Mouse (Mus musculus) lung, embryonic 15.5 days (tissue): ENCODE measurements around the gene Vps35l. TPM values are rescaled to one million over a fixed set of nuclear protein-coding genes. Genes with fewer than 3 reads are reported as not detected.

ENCODE experiments used
- ATAC-seq: fragments of 200-750 bp; cut with Nextera tagmentation; 2 replicates; pipeline ENCODE4 v1.8.0; 2017; ENCODE audit warnings: moderate number of reproducible peaks, borderline replicate concordance; ENCODE audit not compliant: low FRiP score, low TSS enrichment; ENCODE audit errors: extremely low read depth
- H3K27ac ChIP-seq: fragments of 300-500 bp; sonication (generic); 2 replicates; pipeline ENCODE4 v1.5.1; 2015; ENCODE audit warnings: moderate library complexity, mild to moderate bottlenecking, inconsistent platforms
- H3K27me3 ChIP-seq: fragments of 300-500 bp; sonication (generic); 2 replicates; pipeline ENCODE4 v1.6.1; 2015; ENCODE audit warnings: inconsistent platforms
- H3K36me3 ChIP-seq: fragments of 300-500 bp; sonication (generic); 2 replicates; pipeline ENCODE4 v1.6.1; 2015; ENCODE audit warnings: inconsistent platforms
- H3K4me1 ChIP-seq: fragments of 300-500 bp; sonication (generic); 2 replicates; pipeline ENCODE4 v1.6.1; 2015; ENCODE audit warnings: inconsistent platforms
- H3K4me2 ChIP-seq: fragments of 300-500 bp; sonication (generic); 2 replicates; pipeline ENCODE4 v1.6.1; 2015; ENCODE audit warnings: inconsistent platforms, mild to moderate bottlenecking, moderate library complexity
- H3K4me3 ChIP-seq: fragments of 300-500 bp; sonication (generic); 2 replicates; pipeline ENCODE4 v1.5.1; 2015; ENCODE audit warnings: mild to moderate bottlenecking, inconsistent platforms
- H3K9ac ChIP-seq: fragments of 300-500 bp; sonication (generic); 2 replicates; pipeline ENCODE4 v1.6.1; 2015; ENCODE audit warnings: inconsistent platforms
- H3K9me3 ChIP-seq: fragments of 300-500 bp; sonication (generic); 2 replicates; pipeline ENCODE4 v1.6.1; 2016; ENCODE audit warnings: inconsistent platforms
- WGBS: fragments of 180-500 bp; shearing (Covaris S2); methylation state at CpG from one replicate; pipeline ENCODE4 v1.1.7; 2015; 5-methylcytosine and 5-hydroxymethylcytosine counted together
- polyA plus RNA-seq: library from polyadenylated mRNA; unstranded; fragments of >200 nt; fragmentation: Nextera tagmentation; extraction: Ambion mirVana; gene quantifications from 2 replicates; pipeline ENCODE4 v1.2.1, GENCODE M21; 2015

Gene Vps35l
- polyA plus RNA-seq, 1 experiment from 2014 or later = 63.6 TPM

DNA sequence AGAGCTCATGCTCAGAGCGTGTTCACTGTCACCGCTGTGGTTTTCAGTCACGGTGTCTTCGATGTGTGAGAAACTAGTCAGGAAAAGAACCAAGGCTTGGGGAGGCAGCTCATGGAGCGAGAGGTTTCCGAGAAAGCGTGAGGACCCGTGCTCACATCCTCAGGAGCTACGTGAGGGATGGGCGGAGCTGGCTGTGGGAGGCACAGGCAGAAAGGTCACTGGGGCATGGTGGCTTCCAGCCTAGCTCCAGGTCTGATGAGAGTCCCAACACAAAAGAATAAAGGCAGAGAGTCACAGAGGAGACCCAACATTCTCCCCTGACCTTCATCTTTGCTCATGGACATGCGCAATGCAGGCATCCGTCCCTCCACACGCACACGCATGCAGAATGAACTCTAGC, 24.7 kb downstream of the Vps35l start:
- H3K27ac ChIP-seq = no peak overlapping the region
- WGBS = 81% methylated on average over 14 of the region's 14 CpGs
- no peaks in the 10 kb centered on the region for H3K27me3 ChIP-seq
- H3K4me2 ChIP-seq = no peak overlapping the region
- H3K36me3 ChIP-seq = peaks cover 23% of the 10 kb centered on the region; the same call in 1 of the 2 replicates
- no peak for ATAC-seq
- no peaks in the 10 kb centered on the region for H3K9me3 ChIP-seq
- no peak overlapping the region for H3K4me3 ChIP-seq
- H3K4me1 ChIP-seq = 0 out of 2 replicates have a peak, but pooled peaks cover 3% of the 10 kb centered on the region
- H3K9ac ChIP-seq = no peak overlapping the region

DNA sequence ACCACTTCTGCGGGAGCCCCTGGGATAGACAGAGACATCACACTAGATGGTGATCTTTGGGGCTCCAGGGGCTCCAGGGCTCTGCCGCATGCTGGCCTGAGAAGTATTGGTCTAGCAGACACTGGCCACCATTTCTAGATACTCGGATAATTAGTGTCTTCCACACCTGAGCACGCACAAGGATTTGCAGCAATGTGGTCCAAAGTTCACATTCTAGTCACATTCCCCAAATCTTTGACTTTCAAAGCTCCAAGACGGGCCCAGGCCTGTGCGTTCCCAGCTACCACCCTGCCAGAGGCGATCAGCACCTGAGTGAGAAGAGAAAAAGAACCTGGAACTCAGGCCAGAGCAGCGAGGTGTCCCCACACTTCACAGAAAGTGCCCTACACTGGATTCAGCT, 25.6 kb downstream of the Vps35l start:
- H3K4me1 ChIP-seq = 0 out of 2 replicates have a peak, but pooled peaks cover 3% of the 10 kb centered on the region
- ATAC-seq = no peak
- 70% methylated on average over 8 of the region's 8 CpGs for WGBS
- no peak overlapping the region for H3K27ac ChIP-seq
- no peak overlapping the region for H3K4me2 ChIP-seq
- H3K9me3 ChIP-seq = no peaks in the 10 kb centered on the region
- no peaks in the 10 kb centered on the region for H3K27me3 ChIP-seq
- H3K4me3 ChIP-seq = no peak overlapping the region
- no peak overlapping the region for H3K9ac ChIP-seq
- H3K36me3 ChIP-seq = peaks cover 22% of the 10 kb centered on the region; the same call in 1 of the 2 replicates

DNA sequence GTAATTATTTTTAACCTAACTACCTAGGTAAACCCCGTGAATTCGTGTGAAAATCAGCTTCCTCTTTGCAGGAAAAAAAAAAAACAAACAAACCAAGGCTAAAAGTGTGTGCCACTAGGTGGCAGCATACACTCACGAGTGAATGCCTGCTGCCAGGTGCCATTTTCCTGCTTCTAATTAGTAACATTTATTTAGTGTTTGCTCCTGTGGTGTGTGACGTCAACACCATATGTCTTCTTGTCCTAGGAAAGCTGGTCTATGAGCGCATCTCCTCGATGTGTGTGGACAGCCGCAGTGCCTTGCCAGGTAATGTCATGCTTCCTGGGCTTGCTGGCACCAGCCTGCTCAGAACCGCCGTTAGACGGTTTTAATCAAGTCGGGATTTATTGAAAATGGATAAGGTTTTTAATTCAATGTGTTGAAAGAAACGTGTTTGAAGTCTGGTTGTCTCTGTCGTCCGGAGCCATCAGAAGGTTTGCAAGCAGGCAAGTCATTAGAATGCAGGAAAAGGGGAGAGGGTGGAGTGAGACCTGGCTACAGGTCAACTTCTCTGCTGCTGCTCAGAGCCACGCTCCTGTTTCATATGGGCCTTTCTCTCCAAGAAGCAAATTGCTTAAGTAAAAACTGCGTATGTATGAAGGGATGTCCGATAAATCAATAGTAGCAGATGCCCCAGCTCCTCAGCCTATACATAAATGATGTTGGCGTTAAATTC, 26.2 kb downstream of the Vps35l start:
- peaks cover 15% of the 10 kb centered on the region; the same call in 1 of the 2 replicates for H3K36me3 ChIP-seq
- H3K9me3 ChIP-seq = no peaks in the 10 kb centered on the region
- 55% methylated on average over 18 of the region's 18 CpGs for WGBS
- H3K4me3 ChIP-seq = no peak overlapping the region
- no peak overlapping the region for H3K9ac ChIP-seq
- no peak overlapping the region for H3K27ac ChIP-seq
- H3K4me2 ChIP-seq = no peak overlapping the region
- no peaks in the 10 kb centered on the region for H3K27me3 ChIP-seq
- 0 out of 2 replicates have a peak, but pooled peaks cover 3% of the 10 kb centered on the region for H3K4me1 ChIP-seq
- ATAC-seq = no peak

DNA sequence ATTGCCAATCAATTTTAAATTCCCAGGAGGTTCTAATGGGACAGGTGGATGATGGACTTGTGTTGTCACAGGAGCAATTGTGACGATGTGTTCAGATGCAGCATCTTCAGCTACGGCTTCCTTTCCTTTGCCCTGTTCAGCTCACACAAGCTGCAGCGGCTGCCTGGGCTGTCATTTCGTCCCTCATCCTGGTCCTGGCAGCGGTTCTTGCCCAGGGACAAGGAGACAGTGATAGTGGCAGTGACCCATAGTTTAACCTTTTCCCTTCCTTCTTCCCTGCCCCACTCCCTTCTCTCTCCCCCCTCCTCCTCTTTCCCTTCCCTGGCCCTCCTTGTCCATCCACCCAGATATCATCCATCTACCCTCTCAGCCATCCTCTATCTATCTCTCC, 26.8 kb downstream of the Vps35l start:
- Histone ChIP-seq H3K36me3 (peaks cover 10% of the 10 kb centered on the region; the same call in 1 of the 2 replicates), H3K4me3 (no peak overlapping the region), H3K9me3 (no peaks in the 10 kb centered on the region), H3K27me3 (no peaks in the 10 kb centered on the region), H3K27ac (no peak overlapping the region), H3K4me1 (0 out of 2 replicates have a peak, but pooled peaks cover 3% of the 10 kb centered on the region), H3K9ac (no peak overlapping the region), H3K4me2 (no peak overlapping the region)
- no peak for ATAC-seq
- WGBS = 74% methylated on average over 5 of the region's 5 CpGs

DNA sequence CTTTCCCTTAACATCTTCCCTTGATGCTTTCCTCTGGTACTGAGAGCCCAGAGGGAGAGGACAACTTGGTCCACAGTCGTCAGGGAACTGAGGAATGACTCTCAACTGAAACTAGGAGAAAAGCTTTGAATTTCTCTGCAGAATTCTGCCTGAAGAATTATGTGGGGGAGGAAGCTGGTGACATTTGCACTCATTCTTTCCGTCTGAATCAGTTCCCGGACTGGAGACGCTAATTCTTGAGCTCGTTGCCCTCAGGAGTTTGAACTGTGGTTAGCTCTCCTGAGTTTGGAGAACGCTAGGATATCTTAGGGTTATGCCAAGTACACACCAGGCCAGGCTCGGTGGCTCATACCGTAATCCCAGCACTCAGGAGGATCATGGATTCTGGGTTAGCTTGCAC, 29.2 kb downstream of the Vps35l start:
- Histone ChIP-seq H3K27ac (no peak overlapping the region), H3K9me3 (no peaks in the 10 kb centered on the region), H3K36me3 (no peaks in the 10 kb centered on the region), H3K9ac (no peak overlapping the region), H3K4me3 (no peak overlapping the region), H3K27me3 (no peaks in the 10 kb centered on the region), H3K4me2 (no peak overlapping the region), H3K4me1 (0 out of 2 replicates have a peak, but pooled peaks cover 3% of the 10 kb centered on the region)
- 28% methylated on average over 8 of the region's 8 CpGs for WGBS
- no peak for ATAC-seq

DNA sequence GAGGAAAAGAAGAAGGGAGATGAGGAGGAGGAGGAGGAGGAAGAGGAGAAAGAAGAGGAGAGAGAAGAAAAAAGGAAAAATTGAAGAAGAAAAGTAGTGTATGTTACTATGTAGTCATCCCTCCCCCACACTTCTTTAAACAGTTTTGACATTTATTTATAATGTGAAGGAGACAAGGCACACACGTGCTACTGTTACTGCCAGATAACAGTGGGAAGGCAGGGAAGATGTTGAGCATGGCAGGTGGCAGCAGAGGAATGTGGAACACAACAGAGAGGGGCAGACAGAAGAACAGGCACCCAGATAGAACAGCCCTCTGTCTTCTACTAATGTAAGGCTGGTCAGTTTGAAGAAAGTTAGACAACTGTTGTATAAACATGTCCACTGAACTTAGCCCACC, 29.6 kb downstream of the Vps35l start:
- no peak overlapping the region for H3K4me3 ChIP-seq
- WGBS = 39% methylated on average over 1 of the region's 1 CpGs
- no peaks in the 10 kb centered on the region for H3K9me3 ChIP-seq
- H3K4me1 ChIP-seq = 0 out of 2 replicates have a peak, but pooled peaks cover 3% of the 10 kb centered on the region
- H3K27me3 ChIP-seq = no peaks in the 10 kb centered on the region
- no peak overlapping the region for H3K4me2 ChIP-seq
- H3K27ac ChIP-seq = no peak overlapping the region
- no peaks in the 10 kb centered on the region for H3K36me3 ChIP-seq
- ATAC-seq = no peak
- H3K9ac ChIP-seq = no peak overlapping the region

DNA sequence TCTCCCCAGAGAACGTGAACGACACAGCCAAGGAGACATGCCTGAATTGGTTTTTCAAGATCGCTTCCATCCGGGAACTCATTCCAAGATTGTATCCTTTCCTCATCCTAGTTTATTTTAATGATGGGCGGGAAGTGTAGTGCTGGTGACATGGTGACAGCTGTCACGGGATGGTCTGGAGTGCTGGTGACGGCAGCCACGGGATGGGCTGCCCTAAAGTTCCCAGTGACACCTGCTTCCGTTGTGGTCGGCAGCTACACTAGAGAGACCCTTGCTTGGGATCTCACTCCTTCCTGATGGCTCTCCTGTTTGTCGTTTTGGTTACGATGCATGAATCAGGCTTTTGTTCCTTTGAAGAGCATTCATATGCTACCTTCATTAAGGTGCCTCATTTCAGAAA, 33.0 kb downstream of the Vps35l start:
- no peaks in the 10 kb centered on the region for H3K36me3 ChIP-seq
- H3K9ac ChIP-seq = no peak overlapping the region
- H3K27ac ChIP-seq = no peak overlapping the region
- WGBS = 51% methylated on average over 12 of the region's 12 CpGs
- ATAC-seq = no peak
- H3K27me3 ChIP-seq = no peaks in the 10 kb centered on the region
- H3K9me3 ChIP-seq = no peaks in the 10 kb centered on the region
- H3K4me2 ChIP-seq = no peak overlapping the region
- no peak overlapping the region for H3K4me3 ChIP-seq
- H3K4me1 ChIP-seq = peaks cover 10% of the 10 kb centered on the region

DNA sequence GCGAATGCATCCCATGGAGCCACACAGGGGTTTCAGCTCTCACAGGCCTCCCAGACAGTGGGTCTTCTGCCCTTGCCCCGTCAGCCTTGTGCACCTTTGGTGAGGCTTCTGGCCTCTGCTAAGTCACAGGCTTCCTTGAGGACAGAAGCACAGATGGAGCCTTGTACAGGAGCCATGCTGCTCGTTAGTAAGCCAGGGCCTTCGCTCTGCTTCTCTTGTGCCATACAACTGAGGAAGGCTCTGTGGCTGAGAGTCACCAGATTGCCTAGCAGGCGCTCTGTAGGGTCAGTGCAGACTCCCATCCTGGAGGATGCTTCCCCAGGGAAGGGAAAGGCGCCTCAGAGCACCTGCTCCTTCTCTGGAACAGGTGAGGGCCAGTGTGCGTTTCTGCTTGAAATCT, 36.0 kb downstream of the Vps35l start:
- WGBS = 79% methylated on average over 7 of the region's 7 CpGs
- no peaks in the 10 kb centered on the region for H3K36me3 ChIP-seq
- H3K4me3 ChIP-seq = no peak overlapping the region
- no peak overlapping the region for H3K27ac ChIP-seq
- H3K9me3 ChIP-seq = no peaks in the 10 kb centered on the region
- no peak overlapping the region for H3K9ac ChIP-seq
- H3K4me2 ChIP-seq = no peak overlapping the region
- no peak for ATAC-seq
- H3K4me1 ChIP-seq = peaks cover 7% of the 10 kb centered on the region
- H3K27me3 ChIP-seq = no peaks in the 10 kb centered on the region

DNA sequence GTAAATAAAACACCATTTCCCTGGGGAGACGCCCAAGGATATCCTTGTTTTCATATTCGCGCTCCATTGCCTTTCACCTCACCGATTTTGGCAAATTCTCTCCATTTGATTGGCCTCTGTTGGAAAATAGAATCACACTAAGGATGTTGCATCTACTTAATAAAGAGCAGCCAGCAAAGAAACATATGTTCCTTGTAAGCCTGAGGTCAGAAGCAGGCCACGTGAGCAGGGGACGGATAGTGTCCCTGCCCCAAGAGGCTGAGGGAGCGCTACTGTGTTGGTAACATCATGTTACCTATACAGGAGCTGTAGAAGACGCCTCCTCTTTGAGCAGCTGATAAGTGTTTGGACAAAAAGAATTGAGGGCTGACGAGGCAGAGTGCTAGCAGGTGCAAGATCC, 36.5 kb downstream of the Vps35l start:
- no peak overlapping the region for H3K4me2 ChIP-seq
- no peaks in the 10 kb centered on the region for H3K9me3 ChIP-seq
- ATAC-seq = no peak
- no peak overlapping the region for H3K9ac ChIP-seq
- no peak overlapping the region for H3K27ac ChIP-seq
- peaks cover 7% of the 10 kb centered on the region for H3K4me1 ChIP-seq
- no peak overlapping the region for H3K4me3 ChIP-seq
- 66% methylated on average over 9 of the region's 9 CpGs for WGBS
- H3K27me3 ChIP-seq = no peaks in the 10 kb centered on the region
- no peaks in the 10 kb centered on the region for H3K36me3 ChIP-seq

DNA sequence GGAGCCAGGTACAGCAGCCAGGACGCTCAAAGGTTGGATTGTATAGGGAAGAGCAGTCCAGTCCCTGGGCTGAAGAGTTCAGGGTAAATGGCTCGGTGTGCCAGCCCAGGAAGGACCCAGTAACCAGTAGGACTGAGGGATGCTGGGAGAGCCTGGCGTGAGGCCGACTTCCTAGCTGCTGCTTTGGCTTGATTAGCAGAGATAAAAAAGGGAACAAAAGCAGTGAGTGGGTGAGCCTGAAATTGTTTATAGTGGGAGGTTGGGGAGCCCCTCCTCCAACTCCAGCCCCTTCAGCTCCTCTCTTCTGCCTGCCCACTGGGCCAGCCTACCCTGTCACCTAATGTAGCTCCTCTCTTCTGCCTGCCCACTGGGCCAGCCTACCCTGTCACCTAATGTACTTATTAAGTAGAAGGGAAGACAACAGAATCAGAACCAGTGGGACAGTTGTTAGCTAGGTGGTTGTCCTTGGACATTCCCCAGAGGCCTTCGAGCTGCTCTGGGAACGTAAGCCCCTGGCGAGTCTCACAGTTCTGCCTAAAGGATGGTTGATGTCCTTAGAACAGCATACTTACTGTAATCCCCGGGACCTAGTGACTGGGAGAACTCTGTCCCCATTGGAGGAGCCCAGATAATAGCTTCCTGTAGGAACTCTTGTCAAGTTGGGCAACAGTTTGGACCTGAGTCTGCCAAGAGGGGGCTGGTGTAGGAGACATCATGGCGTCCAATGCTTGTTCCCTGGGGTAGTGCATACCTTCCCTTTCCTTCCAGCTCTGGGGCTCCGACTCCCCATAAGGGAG, 37.8 kb downstream of the Vps35l start:
- H3K27me3 ChIP-seq = no peaks in the 10 kb centered on the region
- no peak overlapping the region for H3K9ac ChIP-seq
- no peak overlapping the region for H3K4me3 ChIP-seq
- H3K36me3 ChIP-seq = no peaks in the 10 kb centered on the region
- 67% methylated on average over 10 of the region's 10 CpGs for WGBS
- H3K9me3 ChIP-seq = no peaks in the 10 kb centered on the region
- H3K4me2 ChIP-seq = no peak overlapping the region
- H3K27ac ChIP-seq = 0 out of 2 replicates have a peak overlapping the region, but pooled peaks have one; percentile 4
- peak; percentile 63 for ATAC-seq
- H3K4me1 ChIP-seq = peaks cover 7% of the 10 kb centered on the region

DNA sequence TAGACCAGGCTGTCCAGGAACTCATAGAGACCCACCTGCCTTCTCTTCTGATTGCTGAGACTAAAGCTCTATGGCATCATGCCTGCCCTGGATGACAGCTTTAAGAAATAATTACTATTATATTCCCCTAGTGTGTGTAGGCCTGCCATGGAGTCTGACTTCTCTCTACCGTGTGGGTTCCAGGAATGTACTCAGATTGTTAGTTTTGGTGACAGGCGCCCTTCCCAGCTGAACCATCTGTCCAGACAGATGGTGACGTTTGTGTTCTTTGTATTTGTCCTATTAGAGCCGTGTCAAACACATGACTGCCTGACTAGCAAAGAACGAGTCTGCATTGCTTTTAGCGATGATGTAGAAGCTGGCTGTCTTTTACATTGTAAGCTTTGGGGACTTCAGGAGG, 38.5 kb downstream of the Vps35l start:
- WGBS = 62% methylated on average over 6 of the region's 6 CpGs
- H3K9ac ChIP-seq = no peak overlapping the region
- no peak overlapping the region for H3K27ac ChIP-seq
- no peak overlapping the region for H3K4me3 ChIP-seq
- peaks cover 7% of the 10 kb centered on the region for H3K4me1 ChIP-seq
- no peaks in the 10 kb centered on the region for H3K27me3 ChIP-seq
- no peak for ATAC-seq
- no peaks in the 10 kb centered on the region for H3K36me3 ChIP-seq
- H3K4me2 ChIP-seq = no peak overlapping the region
- no peaks in the 10 kb centered on the region for H3K9me3 ChIP-seq
